Mouse (Mus musculus): ENCODE measurements around the gene Duox2. TPM values are rescaled to one million over a fixed set of nuclear protein-coding genes. Genes with fewer than 3 reads are reported as not detected.

Gene Duox2
- polyA plus RNA-seq, 1 experiment from 2014 or later = not detected

DNA sequence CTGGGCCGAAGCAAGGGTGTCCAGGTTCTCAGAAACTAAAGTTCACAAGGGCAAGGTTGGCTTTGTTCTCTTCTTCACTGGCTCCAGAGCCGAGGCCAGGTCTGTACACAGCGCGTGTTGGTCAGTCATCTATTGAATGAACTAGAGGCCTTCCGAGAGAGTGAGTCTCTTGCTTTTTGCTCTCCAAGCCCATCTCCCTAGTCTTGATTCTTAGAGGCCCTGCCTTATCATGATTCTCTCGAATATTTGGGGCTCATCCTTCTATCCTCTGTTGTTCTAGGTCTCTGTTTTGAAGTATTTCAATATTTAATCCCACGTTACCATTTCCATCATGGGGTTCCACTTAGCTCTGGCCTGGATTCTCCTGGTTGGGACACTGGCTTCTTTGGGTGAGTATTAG, 17.1 kb upstream of the Duox2 start, which contains the start of gene Duox1:
Gene Duox1, plus strand, starts transcription at position 301 of the 400 bp plus-strand sequence.
- WGBS = 87% methylated on average over 7 of the region's 7 CpGs
- no peak for ATAC-seq (ENCODE audit: low FRiP score)

GRCm38 (mm10) chr2:122313536-122313935, 15.3 kb upstream of the Duox2 start, which contains the start of gene Duoxa1:
Gene Duoxa1 (minus strand): TSS chr2:122313730.
- H3K4me1 ChIP-seq = peaks cover 10% of the 10 kb centered on the region
- 0 out of 2 replicates have a peak, but pooled peaks have one; percentile 29 for ATAC-seq (ENCODE audit: low FRiP score)
- no peaks in the 10 kb centered on the region for H3K9me3 ChIP-seq (replicated peaks)
- H3K9ac ChIP-seq = no peak within 1 kb of the TSS
- H3K36me3 ChIP-seq = no peaks in the 10 kb centered on the region
- WGBS = 4% methylated on average over 24 of the region's 24 CpGs
- peak within 1 kb of the TSS; percentile 43 for H3K4me2 ChIP-seq (replicated peaks)
- peaks cover 56% of the 10 kb centered on the region for H3K27me3 ChIP-seq
- no peak within 1 kb of the TSS for H3K27ac ChIP-seq
- peak within 1 kb of the TSS; percentile 22 for H3K4me3 ChIP-seq

More for the DNA sequence above, 17.1 kb upstream of the Duox2 start, which contains the start of gene Duox1:
- no peak within 1 kb of the TSS for H3K4me3 ChIP-seq
- H3K27ac ChIP-seq = no peak within 1 kb of the TSS
- peaks cover 56% of the 10 kb centered on the region for H3K27me3 ChIP-seq
- peaks cover 10% of the 10 kb centered on the region for H3K4me1 ChIP-seq
- H3K4me2 ChIP-seq (replicated peaks) = no peak within 1 kb of the TSS
- H3K36me3 ChIP-seq = no peaks in the 10 kb centered on the region
- H3K9me3 ChIP-seq (replicated peaks) = no peaks in the 10 kb centered on the region
- H3K9ac ChIP-seq = no peak within 1 kb of the TSS

DNA sequence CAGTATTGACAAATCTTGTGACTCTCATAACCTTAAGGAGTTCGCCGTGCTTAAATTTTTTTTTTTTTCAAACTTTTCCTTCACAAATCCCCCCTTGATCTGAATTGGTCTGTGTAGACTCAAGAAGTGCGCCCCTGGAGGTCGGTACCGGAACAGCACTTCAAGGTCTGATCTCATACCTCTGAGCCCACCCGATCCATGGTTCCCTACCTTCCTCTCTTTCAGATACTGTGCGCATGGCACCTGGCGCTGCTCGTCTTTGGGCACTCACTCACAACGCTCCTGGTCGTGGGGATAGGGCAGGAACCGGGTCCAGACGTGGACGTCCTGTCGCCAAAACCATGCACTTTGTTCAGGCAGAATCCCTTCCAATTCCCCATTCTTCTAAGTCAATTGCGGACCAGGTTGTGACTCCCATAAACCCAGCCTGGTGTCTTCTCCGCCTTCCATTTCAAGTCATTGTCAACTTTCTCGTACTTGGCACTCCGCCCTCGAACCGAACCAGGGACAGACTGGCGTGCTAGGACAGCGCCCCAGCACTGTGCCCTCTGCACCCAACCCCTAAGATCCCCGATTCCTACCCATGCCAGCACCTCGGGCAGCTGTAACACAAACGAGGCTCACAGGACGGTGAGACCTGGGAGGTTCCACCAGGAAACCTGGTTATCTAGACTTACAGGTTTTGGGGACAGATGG, 14.6 kb upstream of the Duox2 start:
- Histone ChIP-seq H3K9ac (no peak overlapping the region), H3K27me3 (peaks cover 56% of the 10 kb centered on the region), H3K4me1 (peaks cover 10% of the 10 kb centered on the region), H3K4me3 (peak overlapping the region; percentile 22; the same call in 1 of the 2 replicates), H3K9me3 (replicated peaks) (no peaks in the 10 kb centered on the region), H3K4me2 (replicated peaks) (peak overlapping the region; percentile 43), H3K27ac (no peak overlapping the region), H3K36me3 (no peaks in the 10 kb centered on the region)
- ATAC-seq (ENCODE audit: low FRiP score) = peak; percentile 9; the same call in 1 of the 2 replicates
- 4% methylated on average over 27 of the region's 27 CpGs for WGBS

DNA sequence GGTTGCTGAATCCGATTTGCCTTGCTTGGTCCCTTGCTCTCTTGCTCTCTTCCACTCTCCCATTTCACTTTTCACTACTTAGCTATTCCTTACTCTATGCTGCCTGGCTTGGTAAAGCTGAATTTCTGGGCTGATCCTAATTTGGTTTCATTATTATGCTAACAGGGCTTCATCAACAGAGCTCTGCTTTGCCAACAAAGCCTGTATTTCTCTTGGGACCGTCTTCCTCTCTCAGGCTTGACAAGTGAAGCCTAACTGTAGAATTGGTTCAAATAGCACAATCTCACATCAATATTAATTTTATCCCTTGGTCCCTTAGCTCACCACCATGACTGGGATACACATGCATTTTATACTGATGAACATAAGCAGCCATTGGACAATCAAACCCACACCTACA, 13.3 kb upstream of the Duox2 start:
- peak; percentile 49; the same call in 1 of the 2 replicates for ATAC-seq (ENCODE audit: low FRiP score)
- Histone ChIP-seq H3K9me3 (replicated peaks) (no peaks in the 10 kb centered on the region), H3K36me3 (no peaks in the 10 kb centered on the region), H3K4me2 (replicated peaks) (no peak overlapping the region), H3K27me3 (peaks cover 63% of the 10 kb centered on the region), H3K4me1 (peaks cover 10% of the 10 kb centered on the region), H3K4me3 (no peak overlapping the region), H3K27ac (no peak overlapping the region), H3K9ac (no peak overlapping the region)
- WGBS = 48% methylated on average over 2 of the region's 2 CpGs

GRCm38 (mm10) chr2:122309647-122310046, 11.4 kb upstream of the Duox2 start:
- Histone ChIP-seq H3K9me3 (replicated peaks) (no peaks in the 10 kb centered on the region), H3K27me3 (peaks cover 73% of the 10 kb centered on the region), H3K4me1 (peaks cover 10% of the 10 kb centered on the region), H3K9ac (no peak overlapping the region), H3K27ac (no peak overlapping the region), H3K36me3 (no peaks in the 10 kb centered on the region), H3K4me2 (replicated peaks) (no peak overlapping the region), H3K4me3 (no peak overlapping the region)
- 37% methylated on average over 3 of the region's 3 CpGs for WGBS
- ATAC-seq (ENCODE audit: low FRiP score) = no peak

DNA sequence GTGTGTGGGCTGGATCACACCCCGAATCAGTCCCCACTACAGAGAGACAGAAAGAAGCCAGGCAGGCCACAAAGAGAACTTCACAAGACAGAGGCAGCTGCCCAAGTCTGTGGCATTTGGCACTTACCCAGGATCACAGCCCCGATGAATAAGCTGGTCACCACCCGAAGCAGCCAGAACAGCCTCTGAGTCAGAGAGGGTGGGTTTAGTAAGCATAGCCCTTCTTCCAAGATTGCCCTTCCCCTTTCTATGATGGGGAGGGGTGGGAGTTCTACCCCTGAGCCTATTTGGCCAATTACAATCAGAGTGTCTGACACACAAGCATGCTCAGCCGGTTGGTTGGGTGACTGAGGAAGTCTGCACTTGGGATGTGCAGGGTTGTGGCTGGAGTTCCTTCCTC, 7.9 kb upstream of the Duox2 start:
- Histone ChIP-seq H3K9me3 (replicated peaks) (no peaks in the 10 kb centered on the region), H3K4me2 (replicated peaks) (no peak overlapping the region), H3K4me1 (peaks cover 12% of the 10 kb centered on the region), H3K36me3 (no peaks in the 10 kb centered on the region), H3K4me3 (no peak overlapping the region), H3K27me3 (peaks cover 75% of the 10 kb centered on the region), H3K9ac (no peak overlapping the region), H3K27ac (no peak overlapping the region)
- ATAC-seq (ENCODE audit: low FRiP score) = no peak
- WGBS = 74% methylated on average over 4 of the region's 4 CpGs

DNA sequence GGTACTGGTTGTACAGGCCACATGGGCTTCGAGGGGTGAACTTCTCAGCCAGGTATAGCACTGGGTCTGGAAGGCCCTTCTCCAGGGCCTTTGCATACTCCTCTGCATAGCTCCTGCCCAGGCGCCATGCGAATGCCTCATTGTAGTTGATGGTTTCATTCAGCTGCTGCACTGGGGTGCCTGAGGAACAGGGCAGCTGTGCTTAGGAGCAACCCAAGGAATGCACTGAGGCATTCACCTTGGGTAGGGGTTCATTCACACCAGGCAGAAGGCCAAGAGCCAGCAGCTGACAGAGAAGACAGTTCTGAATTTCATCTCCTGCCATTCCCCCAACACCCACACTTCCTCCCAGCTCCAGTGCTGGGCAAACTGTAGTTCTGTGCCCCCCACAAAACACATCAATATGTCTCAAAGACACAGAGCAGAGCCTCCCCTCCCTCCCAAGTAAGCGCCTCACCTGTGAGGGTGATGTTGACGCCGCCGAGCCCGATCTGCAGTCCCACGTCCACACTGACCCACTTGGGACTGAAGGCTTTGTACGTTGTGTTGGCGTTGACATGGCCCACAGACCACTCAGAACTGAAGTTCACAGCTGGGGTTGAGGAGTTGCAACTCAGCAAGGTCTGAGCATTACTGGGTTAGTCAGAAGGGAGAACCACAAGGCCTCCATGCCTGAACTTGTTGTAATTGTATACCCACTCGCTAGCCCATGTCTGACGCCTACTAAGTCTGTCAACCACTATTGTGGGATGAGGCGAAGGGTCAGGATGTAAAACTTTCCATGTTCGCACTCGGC, 7.0 kb upstream of the Duox2 start:
- no peak overlapping the region for H3K9ac ChIP-seq
- no peak overlapping the region for H3K4me2 ChIP-seq (replicated peaks)
- WGBS = 84% methylated on average over 16 of the region's 16 CpGs
- no peaks in the 10 kb centered on the region for H3K9me3 ChIP-seq (replicated peaks)
- H3K36me3 ChIP-seq = no peaks in the 10 kb centered on the region
- no peak overlapping the region for H3K27ac ChIP-seq
- peaks cover 84% of the 10 kb centered on the region for H3K27me3 ChIP-seq
- H3K4me3 ChIP-seq = no peak overlapping the region
- ATAC-seq (ENCODE audit: low FRiP score) = no peak
- peaks cover 15% of the 10 kb centered on the region for H3K4me1 ChIP-seq

GRCm38 (mm10) chr2:122304544-122304943, 6.3 kb upstream of the Duox2 start:
- Histone ChIP-seq H3K4me3 (no peak overlapping the region), H3K9me3 (replicated peaks) (no peaks in the 10 kb centered on the region), H3K27me3 (peaks cover 92% of the 10 kb centered on the region), H3K27ac (no peak overlapping the region), H3K4me1 (peaks cover 15% of the 10 kb centered on the region), H3K9ac (no peak overlapping the region), H3K4me2 (replicated peaks) (no peak overlapping the region), H3K36me3 (no peaks in the 10 kb centered on the region)
- WGBS = 91% methylated on average over 6 of the region's 6 CpGs
- no peak for ATAC-seq (ENCODE audit: low FRiP score)

DNA sequence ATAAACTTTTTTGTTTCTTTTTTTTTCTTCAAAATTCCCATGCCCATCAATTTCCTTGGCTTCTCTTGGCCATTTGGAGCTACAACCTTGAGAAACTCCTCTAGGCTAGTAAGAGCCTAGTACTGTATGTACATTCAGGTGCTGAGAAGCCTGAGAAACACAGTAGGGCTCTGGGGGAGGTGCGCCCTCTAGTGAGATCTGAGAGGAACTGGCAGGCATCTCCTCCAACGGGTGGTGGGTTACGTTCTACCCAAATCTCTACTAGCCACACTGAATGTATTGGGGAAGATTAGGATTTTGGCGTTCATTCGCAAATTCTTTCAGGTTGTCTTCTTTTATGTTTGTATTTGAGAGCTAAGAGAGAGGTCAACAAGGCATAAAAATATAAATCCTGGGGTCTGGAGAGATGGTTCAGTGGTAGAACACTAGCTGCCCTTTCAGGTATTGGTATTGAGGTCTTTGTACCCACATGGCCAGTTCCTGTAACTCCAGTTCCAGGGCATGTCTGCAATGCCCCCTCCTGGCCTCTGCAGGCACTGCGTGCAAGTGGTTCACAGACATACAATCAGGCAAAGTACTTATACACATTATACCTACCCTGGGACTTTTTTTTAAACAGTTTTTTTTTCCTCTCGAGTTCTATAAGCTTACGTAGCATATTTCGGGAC, 4.5 kb upstream of the Duox2 start:
- ATAC-seq (ENCODE audit: low FRiP score) = 0 out of 2 replicates have a peak, but pooled peaks have one; percentile 38
- Histone ChIP-seq H3K4me1 (peaks cover 28% of the 10 kb centered on the region), H3K27me3 (peaks cover 96% of the 10 kb centered on the region), H3K27ac (no peak overlapping the region), H3K4me2 (replicated peaks) (no peak overlapping the region), H3K9ac (no peak overlapping the region), H3K9me3 (replicated peaks) (no peaks in the 10 kb centered on the region), H3K4me3 (no peak overlapping the region), H3K36me3 (no peaks in the 10 kb centered on the region)
- WGBS = 12% methylated on average over 9 of the region's 9 CpGs

GRCm38 (mm10) chr2:122301921-122302573, 3.8 kb upstream of the Duox2 start:
- H3K4me1 ChIP-seq = peaks cover 34% of the 10 kb centered on the region
- no peaks in the 10 kb centered on the region for H3K36me3 ChIP-seq
- peak overlapping the region; percentile 42 for H3K4me3 ChIP-seq
- H3K9me3 ChIP-seq (replicated peaks) = no peaks in the 10 kb centered on the region
- peak overlapping the region; percentile 53; the same call in 1 of the 2 replicates for H3K9ac ChIP-seq
- H3K4me2 ChIP-seq (replicated peaks) = peak overlapping the region; percentile 77
- no peak for ATAC-seq (ENCODE audit: low FRiP score)
- H3K27ac ChIP-seq = no peak overlapping the region
- 6% methylated on average over 23 of the region's 23 CpGs for WGBS
- peaks cover 97% of the 10 kb centered on the region for H3K27me3 ChIP-seq

DNA sequence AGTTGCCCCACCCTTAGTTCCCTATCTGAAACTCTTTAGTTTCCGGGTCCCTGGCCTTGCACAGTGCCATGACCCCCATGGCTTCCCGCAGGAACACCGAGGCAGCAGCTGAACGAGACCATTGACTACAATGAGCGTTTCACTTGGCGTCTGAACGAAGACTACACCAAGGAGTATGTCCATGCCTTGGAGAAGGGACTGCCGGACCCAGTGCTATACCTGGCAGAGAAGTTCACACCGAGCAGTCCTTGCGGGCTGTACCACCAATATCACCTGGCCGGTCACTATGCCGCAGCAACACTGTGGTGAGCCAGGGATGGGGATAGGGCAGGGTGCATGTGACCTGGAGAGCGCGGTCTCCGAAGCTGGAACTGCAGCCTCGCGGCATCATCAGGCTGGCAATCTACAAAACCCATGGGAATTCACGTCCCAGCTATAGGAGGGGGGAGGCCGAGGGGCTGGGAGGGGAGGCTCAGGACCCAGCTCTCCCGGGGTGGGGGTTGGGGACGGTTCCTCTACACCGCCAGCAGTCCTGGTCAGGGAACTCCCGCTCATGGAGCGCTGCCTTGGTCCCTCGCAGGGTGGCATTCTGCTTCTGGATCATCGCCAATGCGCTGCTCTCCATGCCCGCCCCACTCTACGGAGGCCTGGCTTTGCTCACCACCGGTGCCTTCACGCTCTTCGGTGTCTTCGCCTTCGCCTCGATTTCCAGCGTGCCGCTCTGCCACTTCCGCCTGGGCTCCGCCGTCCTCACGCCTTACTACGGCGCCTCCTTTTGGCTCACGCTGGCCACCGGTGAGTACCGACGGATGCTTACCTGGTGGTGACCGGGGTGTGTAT, 3.1 kb upstream of the Duox2 start:
- Histone ChIP-seq H3K4me2 (replicated peaks) (peak overlapping the region; percentile 77), H3K9me3 (replicated peaks) (no peaks in the 10 kb centered on the region), H3K27me3 (peaks cover 96% of the 10 kb centered on the region), H3K27ac (no peak overlapping the region), H3K9ac (peak overlapping the region; percentile 53), H3K36me3 (no peaks in the 10 kb centered on the region), H3K4me1 (peaks cover 37% of the 10 kb centered on the region), H3K4me3 (peak overlapping the region; percentile 42)
- ATAC-seq (ENCODE audit: low FRiP score) = peak; percentile 50
- under 1% methylated on average over 48 of the region's 48 CpGs for WGBS

All from hindbrain, embryonic 12.5 days (tissue).